Mouse (Mus musculus): ENCODE data around the gene Dao. TPM values are rescaled to one million over a fixed set of nuclear protein-coding genes. Genes with fewer than 3 reads are reported as not detected.

Gene Dao
- total and polyA plus RNA-seq, 3 experiments, result 1.4 to 3.6 (median 1.9) TPM

GRCm38 (mm10) chr5:113968371-113968770 lies 35.1 kb upstream of the Dao start:
- in situ Hi-C loops (cut with MboI; ENCODE audit: low pct_ligation_motif_present, low pct_unique_long_range_greater_than_20kb, low sequenced_read_pairs), result no loop called here
- H3K4me1 ChIP-seq (ENCODE audit: control insufficient read depth in 1 of 2, insufficient read depth in 2 of 2), result peaks cover 0 to 20% of the 10 kb centered on the region in 2 experiments; a peak in 2 of 4 replicates
- H3K9me3 ChIP-seq (replicated peaks; ENCODE audit: low read length), result peaks cover 6% of the 10 kb centered on the region
- TF ChIP-seq SIN3A (IDR thresholded peaks at IDR 0.05; ENCODE audit: low read length) (no peak), ZNF384 (IDR thresholded peaks at IDR 0.05; ENCODE audit: low read depth, low read length) (no peak), USF1 (IDR thresholded peaks at IDR 0.05; ENCODE audit: low read depth, low read length) (no peak), EP300 (IDR thresholded peaks at IDR 0.05; ENCODE audit: low read length) (no peak), MAX (IDR thresholded peaks at IDR 0.05; ENCODE audit: low read length) (no peak), POLR2A (IDR thresholded peaks at IDR 0.05; ENCODE audit: low read depth, low read length) (no peak), ELF1 (IDR thresholded peaks at IDR 0.05; ENCODE audit: low read depth, low read length) (no peak), KAT2A (IDR thresholded peaks at IDR 0.05; ENCODE audit: insufficient replicate concordance, low read length) (no peak), BHLHE40 (IDR thresholded peaks at IDR 0.05; ENCODE audit: low read depth, low read length) (no peak), TBP (conservative IDR thresholded peaks at IDR 0.05; ENCODE audit: low read depth, low read length) (no peak), USF2 (conservative IDR thresholded peaks at IDR 0.05; ENCODE audit: low read depth, low read length) (no peak), RAD21 (IDR thresholded peaks at IDR 0.05; ENCODE audit: low read depth, low read length) (no peak), JUN (IDR thresholded peaks at IDR 0.05; ENCODE audit: insufficient read depth, low read depth, low read length) (no peak)
- H3K27me3 ChIP-seq (replicated peaks), result no peaks in the 10 kb centered on the region
- no peaks in the 10 kb centered on the region for H3K79me2 ChIP-seq (replicated peaks; ENCODE audit: control insufficient read depth, extremely low read depth, insufficient read depth, poor library complexity, severe bottlenecking)
- peaks cover 48 to 86% of the 10 kb centered on the region in 2 experiments for H3K36me3 ChIP-seq (replicated peaks in 1 of 2; ENCODE audit: control insufficient read depth in 1 of 2, insufficient read depth in 1 of 2, low read length in 1 of 2)
- H3K4me3 ChIP-seq (replicated peaks in 1 of 3; ENCODE audit: low read depth in 2 of 3, low read length in 2 of 3, poor library complexity in 1 of 3), result no peak overlapping the region
- H3K27ac ChIP-seq (ENCODE audit: insufficient read depth, low read depth), result no peak overlapping the region
- DNase-seq (ENCODE audit: extremely low read depth), result no peak
- dilution Hi-C loops (cut with MboI; ENCODE audit: extremely low pct_ligation_motif_present, extremely low pct_unique_long_range_greater_than_20kb, low sequenced_read_pairs), result no loop called here
- H3K4me2 ChIP-seq (ENCODE audit: insufficient read depth, low read depth, poor library complexity, severe bottlenecking), result no peak overlapping the region
- no peak overlapping the region for H3K9ac ChIP-seq (ENCODE audit: insufficient read depth, low read depth)

- dilution Hi-C loops (cut with MboI; ENCODE audit: extremely low pct_ligation_motif_present, extremely low pct_unique_long_range_greater_than_20kb, low sequenced_read_pairs) (no loop called here), in situ Hi-C loops (cut with MboI; ENCODE audit: low pct_ligation_motif_present, low pct_unique_long_range_greater_than_20kb, low sequenced_read_pairs) (loop anchor here (10.0 kb wide), 1 partner anchor 153 kb away; the partner anchor contains the start of gene Alkbh2)
- Histone ChIP-seq H3K27ac (ENCODE audit: insufficient read depth, low read depth) (no peak overlapping the region), H3K4me1 (ENCODE audit: control insufficient read depth in 1 of 2, insufficient read depth in 2 of 2) (peaks cover 15 to 51% of the 10 kb centered on the region in 2 experiments), H3K36me3 (replicated peaks in 1 of 2; ENCODE audit: control insufficient read depth in 1 of 2, insufficient read depth in 1 of 2, low read length in 1 of 2) (peaks cover 26 to 72% of the 10 kb centered on the region in 2 experiments), H3K9ac (ENCODE audit: insufficient read depth, low read depth) (no peak overlapping the region), H3K4me3 (replicated peaks in 1 of 3; ENCODE audit: low read depth in 2 of 3, low read length in 2 of 3, poor library complexity in 1 of 3) (no peak overlapping the region), H3K9me3 (replicated peaks; ENCODE audit: low read length) (no peaks in the 10 kb centered on the region), H3K79me2 (replicated peaks; ENCODE audit: control insufficient read depth, extremely low read depth, insufficient read depth, poor library complexity, severe bottlenecking) (no peaks in the 10 kb centered on the region), H3K27me3 (replicated peaks) (no peaks in the 10 kb centered on the region), H3K4me2 (ENCODE audit: insufficient read depth, low read depth, poor library complexity, severe bottlenecking) (no peak overlapping the region)
- no peak for DNase-seq (ENCODE audit: extremely low read depth)
- TF ChIP-seq MEF2A (IDR thresholded peaks at IDR 0.05; ENCODE audit: borderline replicate concordance, low read depth, low read length) (no peak), TCF12 (IDR thresholded peaks at IDR 0.05; ENCODE audit: low read depth, low read length) (no peak), GABPA (IDR thresholded peaks at IDR 0.05; ENCODE audit: insufficient replicate concordance, low read depth, low read length) (no peak), POLR2A (IDR thresholded peaks at IDR 0.05; ENCODE audit: low read depth, low read length) (no peak), IRF4 (IDR thresholded peaks at IDR 0.05; ENCODE audit: low read depth, low read length) (no peak), CHD1 (IDR thresholded peaks at IDR 0.05; ENCODE audit: low read depth, low read length) (no peak), CTCF (conservative IDR thresholded peaks at IDR 0.05 in 1 of 2, IDR thresholded peaks at IDR 0.05 in 1 of 2; ENCODE audit: low read depth in 2 of 2, low read length in 2 of 2) (no peak), MAX (IDR thresholded peaks at IDR 0.05; ENCODE audit: low read length) (no peak), NRF1 (IDR thresholded peaks at IDR 0.05; ENCODE audit: low read depth, low read length) (no peak), PAX5 (IDR thresholded peaks at IDR 0.05; ENCODE audit: low read length) (no peak), E2F4 (IDR thresholded peaks at IDR 0.05; ENCODE audit: insufficient replicate concordance, low read depth, low read length) (no peak), EP300 (IDR thresholded peaks at IDR 0.05; ENCODE audit: low read length) (no peak), MAZ (IDR thresholded peaks at IDR 0.05; ENCODE audit: low read depth, low read length) (no peak), ZC3H11A (IDR thresholded peaks at IDR 0.05; ENCODE audit: low read depth, low read length) (no peak)
Observed at GRCm38 (mm10) chr5:113971434-113971960, 32.0 kb upstream of the Dao start.

All from CH12.LX (cell line).